Mouse (Mus musculus): ENCODE measurements at regions not wholly inside any gene's neighbourhood (a gene's known extent, or its start where the extent isn't known, plus 50 kb on each side); places are given as distances from the start of the nearest gene placed in this dataset.
A peak's percentile ranks its signal among the peaks of the same experiment; 100 is the strongest.

DNA sequence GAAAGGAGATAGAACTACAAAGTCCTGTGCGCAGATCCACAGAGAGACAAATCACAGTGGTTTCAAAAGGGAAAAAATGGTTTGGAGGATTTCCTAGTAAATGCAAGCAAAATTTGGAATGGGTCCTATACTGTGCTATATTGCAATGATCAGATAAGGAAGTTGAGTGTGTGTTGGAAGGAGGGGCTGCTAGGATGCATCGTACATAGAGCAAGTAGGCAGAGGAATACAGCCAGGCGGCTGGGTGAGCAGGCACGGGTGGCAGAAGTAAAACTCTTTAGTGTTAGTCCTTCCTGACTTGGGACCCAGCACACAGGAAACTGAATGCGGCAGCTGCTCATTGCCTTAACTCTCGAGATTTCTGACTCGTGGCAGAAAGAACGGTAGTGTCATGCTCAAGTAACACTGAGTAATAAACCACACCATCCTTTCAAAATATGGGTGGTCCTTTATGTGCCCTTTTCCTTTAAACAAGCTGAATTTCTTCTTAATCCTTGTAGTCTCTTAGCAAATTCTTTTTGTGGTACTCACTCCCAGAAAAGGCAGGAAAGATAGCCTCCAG is 87.0 kb upstream of the Itprid2 start:
- no peak for DNase-seq (ENCODE audit: low spot score)

DNA sequence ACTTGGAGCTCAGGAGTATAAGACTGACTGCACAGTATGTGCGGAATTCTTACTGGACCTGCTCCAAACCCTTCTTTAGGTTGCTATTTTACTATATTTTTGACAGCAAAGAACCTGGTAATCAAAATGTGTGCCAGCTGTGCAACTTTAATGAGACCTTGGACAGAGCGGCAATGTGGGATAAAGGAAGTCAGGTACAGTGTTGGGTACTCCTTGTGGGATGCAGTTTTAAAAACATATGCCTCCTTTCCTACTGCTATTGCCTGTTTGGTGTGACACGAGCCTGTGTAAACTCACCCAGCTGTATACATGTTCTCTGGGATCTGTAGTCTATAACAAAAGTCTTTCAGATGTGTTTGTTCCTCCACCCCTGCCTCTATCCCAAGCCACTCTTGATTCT is 85.4 kb upstream of the Itprid2 start:
- no peak for DNase-seq (ENCODE audit: low spot score)

DNA sequence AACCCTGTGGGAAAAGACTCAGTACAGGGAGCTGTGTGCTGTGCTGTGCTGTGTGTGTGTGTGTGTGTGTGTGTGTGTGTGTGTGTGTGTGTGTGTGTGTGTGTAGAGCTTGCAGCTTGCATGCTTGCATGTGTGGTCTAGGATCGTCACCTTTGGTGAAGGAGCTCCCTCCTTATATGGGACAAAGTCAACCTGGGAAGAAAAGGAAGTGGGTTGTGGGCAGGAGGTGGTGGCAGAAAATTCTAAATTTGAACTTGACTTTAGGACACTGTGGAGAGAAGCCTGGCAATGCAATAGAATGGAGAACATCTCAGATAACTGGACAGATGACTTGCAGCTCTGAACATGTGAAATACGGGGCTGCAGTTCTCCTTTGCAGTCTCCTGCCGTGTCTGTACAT is 84.7 kb upstream of the Itprid2 start:
- DNase-seq (ENCODE audit: low spot score): no peak

DNA sequence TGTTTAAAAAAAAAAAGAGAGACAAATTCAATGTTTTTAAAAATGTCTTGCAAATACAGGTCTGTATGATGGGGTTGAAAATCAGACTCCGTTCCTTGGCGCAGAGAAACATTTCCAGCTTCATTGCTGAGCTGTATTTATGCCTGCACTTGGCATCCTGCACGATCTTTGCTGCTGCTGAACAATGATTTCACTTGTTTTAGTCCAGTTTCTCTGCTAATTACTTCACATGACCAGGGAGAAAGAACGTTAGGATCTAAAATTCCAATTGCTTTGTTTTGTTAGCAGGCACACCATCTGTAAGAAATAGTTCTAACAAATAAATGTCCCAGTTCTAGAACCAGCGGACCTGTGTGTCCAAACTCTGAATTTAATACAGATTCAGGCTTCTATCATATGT is 82.7 kb upstream of the Itprid2 start:
- peak; percentile 15 for DNase-seq (ENCODE audit: low spot score)

DNA sequence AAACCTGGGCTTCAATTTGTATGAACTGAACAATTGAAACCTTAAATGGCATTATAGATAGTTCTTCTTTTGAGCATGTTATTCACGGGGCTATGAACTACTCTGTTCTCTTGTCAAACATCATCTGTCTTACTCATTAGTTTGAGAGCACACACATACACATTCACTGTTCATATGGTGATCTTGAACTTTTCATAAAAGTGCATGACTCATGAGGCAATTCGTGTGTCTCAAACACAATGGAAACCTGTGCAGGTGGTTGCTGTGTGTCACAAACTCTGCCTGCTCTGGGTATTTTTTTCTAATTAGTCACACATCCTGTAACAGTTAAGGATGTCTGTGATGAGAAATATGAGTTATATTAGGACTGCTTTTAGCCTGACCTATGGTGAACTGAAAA is 79.8 kb upstream of the Itprid2 start:
- no peak for DNase-seq (ENCODE audit: low spot score)

DNA sequence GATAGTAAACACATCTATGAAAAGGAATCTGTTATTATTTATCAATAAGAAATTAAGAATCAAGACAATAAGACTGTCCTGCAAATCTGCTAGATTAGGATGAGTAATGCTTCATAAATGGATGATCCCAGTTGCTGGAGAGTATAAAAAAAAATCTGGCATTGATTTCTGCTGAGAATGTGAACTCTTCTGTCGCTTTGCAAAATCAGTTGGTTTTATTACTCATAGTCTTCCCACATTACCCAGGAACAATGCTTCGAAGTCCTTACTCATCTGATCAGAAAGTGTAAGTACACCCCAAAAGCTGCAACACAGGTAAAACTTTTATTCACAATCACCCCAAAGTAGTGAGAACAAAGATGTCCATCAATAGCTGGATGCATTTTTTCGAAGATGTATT is 77.8 kb upstream of the Itprid2 start:
- DNase-seq (ENCODE audit: low spot score): no peak

DNA sequence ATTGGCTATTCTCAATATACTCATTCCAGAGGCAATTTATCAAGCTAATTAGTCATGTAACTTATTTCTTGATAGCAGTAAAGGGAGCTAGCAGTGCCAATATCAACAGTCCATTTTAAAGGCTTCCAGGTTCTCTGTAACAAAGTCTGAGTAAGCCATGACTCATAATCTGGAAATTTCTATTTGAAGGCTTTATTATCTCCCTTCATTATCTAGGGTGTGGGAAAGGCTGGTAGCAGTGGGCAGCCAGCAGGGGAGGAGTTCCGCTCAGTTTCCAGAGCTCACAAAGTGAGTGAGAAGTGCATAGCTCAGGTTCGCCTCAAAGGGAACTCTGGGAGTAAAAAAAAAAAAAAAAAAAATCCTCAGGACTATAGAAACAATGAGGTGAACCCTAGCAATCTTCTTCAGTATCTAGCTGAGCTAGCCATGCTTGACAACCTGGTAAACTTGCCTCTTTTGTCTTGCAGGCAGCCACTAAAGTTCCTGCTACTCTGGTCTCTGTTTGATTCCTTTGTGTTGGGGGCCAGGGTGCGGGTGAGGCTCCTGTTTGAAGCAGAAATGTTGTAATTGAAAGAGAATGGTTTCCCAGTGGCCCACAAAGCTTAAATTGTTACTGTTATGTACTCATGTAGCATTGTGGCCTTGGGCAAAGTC is 68.7 kb upstream of the Itprid2 start:
- DNase-seq (ENCODE audit: low spot score): no peak

DNA sequence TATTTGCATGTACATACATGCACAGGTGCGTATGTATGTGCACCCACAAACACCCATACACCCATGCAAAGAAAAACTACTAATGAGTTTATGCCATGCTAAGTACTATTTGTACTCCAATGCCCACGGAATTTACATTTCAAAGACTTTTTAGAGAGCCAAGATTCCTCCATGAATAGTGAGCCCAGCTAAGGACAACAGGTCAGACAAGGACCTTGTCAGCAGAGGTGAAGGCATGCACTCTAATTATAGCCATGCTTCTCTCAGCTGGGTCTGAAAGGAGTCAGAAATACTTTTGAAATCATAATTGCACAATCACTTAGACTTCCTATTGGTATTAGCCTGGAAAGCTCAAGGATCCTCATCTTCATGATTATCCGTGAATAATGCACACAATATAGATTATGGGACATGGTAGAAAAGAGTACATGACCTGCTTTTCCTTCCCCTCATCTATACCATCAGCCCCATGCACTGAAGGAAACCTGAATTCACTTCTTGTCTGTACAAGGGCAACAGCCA is 67.7 kb upstream of the Itprid2 start:
- DNase-seq (ENCODE audit: low spot score): no peak

DNA sequence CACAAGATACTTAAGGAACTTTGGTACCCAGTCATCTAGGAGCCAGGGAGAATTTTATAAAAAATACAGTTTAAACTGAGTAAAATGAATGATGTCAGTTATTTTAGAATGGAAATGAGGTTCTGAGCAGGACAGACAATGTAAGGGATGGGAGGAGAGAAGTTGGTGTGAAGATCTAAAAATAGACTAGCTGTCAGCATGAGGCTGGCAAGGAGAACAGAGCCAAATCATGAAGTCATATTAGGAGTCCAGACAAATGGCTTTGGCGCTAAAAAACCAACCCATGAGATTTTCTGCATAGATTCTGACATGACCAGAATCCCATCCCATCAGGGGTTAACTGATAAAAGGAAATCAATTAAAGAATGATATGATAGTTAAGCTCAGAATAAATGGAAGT is 65.5 kb upstream of the Itprid2 start:
- no peak for DNase-seq (ENCODE audit: low spot score)

DNA sequence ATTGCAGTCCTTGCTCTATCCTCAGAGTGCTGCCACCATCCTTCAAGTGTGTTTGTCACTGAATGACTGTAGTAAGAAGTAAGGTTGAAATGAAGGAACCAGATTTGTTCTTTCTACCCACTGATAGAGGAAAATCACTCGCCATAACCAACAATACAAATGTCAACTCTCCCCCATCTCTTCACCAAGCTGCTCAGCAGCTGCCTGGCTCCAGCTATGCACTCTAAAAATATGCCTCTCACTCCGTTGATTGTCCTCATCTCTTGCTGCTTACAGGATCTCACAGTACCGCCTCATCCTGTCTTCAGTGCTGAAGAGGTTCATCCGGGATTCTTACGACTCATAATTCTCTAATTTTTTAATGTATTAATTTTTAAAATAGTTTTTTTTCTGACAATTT is 63.2 kb upstream of the Itprid2 start:
- no peak for DNase-seq (ENCODE audit: low spot score)

DNA sequence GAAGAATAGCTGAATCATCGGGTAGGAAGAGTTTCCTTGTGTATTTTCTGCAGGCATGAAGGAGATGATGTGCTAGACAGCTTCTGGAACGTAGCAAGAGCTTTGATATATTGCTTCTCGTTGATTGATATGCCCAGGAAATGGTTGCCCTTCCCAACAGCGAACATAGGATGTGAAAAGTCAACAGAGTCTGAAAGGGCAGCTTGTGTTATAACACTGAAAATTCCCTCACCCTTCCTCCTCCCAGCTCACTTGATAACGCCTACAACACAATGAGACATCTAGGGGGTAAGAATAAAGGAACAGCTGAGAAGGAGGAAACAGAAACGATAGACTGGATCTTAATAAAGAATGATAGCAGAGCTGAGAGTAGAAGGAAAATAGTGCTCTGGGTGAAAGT is 60.1 kb upstream of the Itprid2 start:
- DNase-seq (ENCODE audit: low spot score): no peak

DNA sequence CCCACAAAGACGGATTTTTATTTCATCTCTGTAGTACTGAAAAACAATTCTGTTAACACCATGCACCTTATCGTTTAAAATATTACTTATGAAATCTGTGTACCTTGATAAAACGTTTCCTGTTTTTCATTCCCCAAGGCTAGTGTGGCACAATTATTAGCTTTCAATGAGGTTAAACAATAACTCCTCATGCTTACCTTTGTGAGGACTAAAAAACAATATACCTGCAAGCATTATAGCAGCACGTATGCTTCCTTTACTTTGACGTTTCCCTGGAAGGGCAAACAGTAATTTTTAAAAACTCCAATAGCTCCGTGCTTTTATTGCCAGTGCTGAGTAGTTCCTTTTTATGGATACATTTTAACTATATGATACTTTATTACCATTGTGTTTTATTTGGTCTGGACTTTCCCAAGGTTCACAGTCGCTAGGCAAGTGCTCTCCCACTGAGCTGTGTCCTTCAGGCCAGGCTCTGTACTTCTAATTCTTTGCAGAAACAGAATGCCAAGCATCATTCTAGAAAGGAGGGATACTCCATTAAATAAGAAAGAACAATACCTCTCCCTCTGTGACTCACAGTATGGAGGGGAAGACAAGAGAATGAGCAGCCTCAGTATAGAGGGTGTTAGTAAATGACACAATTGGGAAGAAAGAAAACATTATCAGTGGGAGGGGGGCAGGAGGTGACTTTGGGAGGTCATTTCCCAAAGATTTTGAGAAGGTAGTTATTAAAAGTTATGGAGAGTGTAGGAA is 50.0 kb upstream of the Itprid2 start:
- DNase-seq (ENCODE audit: low spot score): no peak

Data from layer of hippocampus, adult 9-10 months (tissue).